Mouse (Mus musculus) cerebellum, postnatal 14 days (tissue): Measurements from ENCODE around the gene Opn1sw.
A peak's percentile ranks its signal among the peaks of the same experiment; 100 is the strongest.

Source experiments
- DNase-seq, 2 experiments: peaks; one replicate each; pipeline ENCODE4 v3.0.0; 2021; ENCODE audit warnings: mixed read lengths in 2 of 2

The Opn1sw gene

DNA sequence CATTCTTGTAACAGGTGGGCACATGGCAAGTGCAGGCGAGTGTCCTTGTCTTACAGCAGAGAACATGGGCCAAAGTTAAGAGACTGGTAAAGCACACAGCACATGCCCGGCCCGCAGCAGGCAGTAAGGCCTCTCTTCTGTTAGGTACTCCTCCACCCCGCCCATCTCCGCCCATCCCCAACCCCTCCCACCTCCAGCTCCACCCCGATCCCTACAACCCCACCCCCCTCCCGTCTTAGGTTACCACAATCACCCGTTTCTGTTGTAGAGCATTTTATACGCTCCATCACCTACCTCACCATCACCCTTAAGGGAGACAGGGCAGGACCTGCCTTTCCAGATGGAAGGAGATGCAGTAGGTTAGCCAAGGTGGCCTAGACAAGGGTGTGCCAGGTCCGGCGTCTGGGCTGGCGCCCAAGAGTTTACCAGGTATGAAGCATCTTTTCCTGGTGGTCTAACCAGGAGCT lies at the start of gene Opn1sw:
TSS of gene Opn1sw (minus strand) at position 417 of the 467 bp plus-strand sequence.
- peak in 1 of 2 experiments; percentile 58 for DNase-seq

DNA sequence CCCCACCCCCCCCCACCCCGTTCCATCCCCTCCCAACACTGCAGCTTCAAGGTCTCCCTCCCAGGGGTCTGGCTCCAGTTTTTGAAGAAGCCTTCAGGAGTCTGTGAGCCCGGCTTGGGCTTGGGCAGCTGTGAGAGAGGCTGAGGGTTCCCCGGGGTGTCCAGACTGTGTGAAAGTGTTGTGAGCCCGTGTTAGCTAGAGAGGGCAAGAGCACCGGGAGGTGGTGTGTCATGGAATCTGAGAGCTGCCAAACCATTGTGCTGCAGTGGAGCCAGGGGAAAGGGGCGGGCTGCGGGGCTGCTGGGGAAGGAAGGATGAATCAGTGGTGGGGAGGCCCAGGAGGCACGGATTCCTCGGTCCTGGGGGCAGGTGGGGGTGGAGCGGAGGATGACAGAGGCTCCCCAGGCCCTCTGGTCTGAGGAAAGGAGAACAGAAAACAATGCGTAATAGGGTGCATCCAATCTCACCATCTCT lies 48.2 kb upstream of the Opn1sw start:
- peak in 1 of 2 experiments; percentile 40 for DNase-seq

DNA sequence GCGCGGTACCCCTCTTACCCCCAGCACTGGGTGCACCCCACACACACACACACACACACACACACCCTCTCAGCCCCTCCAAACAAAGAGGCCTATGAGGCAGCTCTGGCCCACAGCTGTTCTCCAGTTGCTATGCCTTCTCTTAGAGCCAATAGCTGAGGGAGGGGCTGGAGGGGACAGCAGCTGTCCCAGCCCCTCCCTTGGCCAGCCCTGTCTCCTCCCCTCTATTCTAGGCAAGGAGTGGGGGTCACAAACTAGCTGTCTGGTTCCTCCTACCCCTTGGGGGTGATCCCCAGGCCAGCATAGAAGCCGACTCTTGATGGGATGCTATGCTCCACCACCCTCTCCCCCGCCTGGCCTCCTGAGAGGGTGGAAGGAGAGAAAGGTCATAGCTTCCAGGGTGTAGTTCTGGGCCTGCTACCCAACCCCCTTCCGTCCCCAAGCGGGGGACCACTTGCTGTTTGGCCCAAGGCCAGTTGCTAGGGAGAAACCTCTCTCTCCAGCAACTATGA lies 47.7 kb upstream of the Opn1sw start:
- no peak for DNase-seq

DNA sequence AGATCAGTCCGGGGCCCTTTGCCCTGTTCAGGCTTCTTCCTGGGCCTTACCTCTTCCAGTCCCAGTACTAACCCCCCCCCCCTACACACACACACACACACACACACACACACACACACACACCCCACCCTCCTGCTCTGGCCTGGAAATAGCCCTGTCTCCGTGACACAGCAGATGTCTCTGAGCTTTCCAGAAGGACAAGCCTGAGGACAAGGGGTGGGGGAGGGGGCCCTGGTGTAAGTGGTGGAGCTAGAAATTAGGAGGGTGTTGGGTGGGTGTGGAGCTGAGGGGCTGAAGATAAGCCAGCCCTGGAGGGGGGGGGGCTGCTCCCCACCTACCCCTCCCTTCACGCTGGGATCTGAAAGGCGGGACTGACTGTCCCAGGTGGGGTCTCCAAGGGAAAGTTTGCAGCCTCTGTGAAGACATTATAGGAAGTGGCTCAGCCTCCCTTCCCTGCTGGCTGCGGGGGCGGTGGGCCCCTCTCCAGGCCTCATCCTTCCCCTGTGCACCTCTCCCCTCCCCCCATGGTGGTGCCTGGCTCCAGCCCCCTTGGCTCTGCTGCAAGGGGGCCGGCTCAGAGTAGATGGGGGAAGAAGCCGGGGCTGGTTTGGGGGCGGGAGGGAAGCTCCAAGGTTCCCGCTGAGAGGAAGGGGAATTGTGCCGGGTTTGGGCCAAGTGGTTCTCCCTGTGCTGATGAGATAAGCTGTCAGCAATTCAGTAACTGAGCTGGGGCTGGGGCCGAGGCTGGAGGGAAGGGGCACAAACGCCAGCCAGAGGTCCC lies 46.8 kb upstream of the Opn1sw start:
- peak; percentile 28 to 81 for DNase-seq

DNA sequence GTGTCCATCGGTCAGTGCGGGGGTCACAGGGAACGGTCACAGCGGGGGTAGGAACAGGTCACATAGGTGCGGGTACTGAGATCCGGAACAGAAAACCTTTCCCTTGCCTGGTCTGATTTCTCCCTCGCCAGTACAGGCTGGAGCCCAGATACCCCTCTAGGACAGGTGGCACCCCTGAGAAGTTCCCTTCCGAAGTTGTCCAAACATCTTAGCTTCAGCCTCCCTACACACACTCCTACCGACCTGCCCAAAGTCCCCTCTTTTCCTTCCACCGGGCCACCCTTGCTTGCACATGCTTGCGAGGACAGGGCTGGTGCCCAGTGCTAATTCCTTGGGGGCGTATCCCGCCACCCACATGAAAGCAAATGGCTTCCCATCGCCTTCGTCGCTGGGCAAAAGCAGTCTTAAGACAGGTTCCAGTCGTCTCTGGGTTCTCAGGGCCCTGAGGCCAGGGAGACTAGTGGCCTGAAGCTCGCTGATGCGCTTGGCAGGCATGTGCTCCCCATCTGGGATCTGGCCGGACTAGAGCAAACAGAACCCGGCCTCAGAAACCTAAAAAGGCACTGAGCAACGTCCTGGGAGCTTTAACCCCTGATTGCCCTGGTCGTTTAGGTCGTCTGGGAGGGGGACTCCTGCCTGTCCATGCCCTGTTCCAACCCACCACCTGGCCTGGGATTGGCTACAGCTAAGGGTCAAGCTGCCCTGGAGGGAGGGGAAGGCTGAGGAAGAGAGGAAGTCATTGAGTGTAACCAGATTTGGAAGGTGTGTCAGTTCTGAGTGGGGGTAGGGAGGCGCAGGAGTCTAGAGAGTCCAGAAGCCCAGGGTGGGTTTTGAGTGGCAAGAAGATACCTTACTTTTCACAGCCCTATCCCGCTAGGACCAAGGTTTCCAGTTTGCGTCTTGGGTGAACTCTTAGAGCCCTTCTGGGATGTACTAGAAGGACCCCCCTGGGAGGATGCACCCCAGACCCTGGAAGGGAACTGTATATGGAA lies 45.8 kb upstream of the Opn1sw start:
- DNase-seq: peak; percentile 48 to 55

DNA sequence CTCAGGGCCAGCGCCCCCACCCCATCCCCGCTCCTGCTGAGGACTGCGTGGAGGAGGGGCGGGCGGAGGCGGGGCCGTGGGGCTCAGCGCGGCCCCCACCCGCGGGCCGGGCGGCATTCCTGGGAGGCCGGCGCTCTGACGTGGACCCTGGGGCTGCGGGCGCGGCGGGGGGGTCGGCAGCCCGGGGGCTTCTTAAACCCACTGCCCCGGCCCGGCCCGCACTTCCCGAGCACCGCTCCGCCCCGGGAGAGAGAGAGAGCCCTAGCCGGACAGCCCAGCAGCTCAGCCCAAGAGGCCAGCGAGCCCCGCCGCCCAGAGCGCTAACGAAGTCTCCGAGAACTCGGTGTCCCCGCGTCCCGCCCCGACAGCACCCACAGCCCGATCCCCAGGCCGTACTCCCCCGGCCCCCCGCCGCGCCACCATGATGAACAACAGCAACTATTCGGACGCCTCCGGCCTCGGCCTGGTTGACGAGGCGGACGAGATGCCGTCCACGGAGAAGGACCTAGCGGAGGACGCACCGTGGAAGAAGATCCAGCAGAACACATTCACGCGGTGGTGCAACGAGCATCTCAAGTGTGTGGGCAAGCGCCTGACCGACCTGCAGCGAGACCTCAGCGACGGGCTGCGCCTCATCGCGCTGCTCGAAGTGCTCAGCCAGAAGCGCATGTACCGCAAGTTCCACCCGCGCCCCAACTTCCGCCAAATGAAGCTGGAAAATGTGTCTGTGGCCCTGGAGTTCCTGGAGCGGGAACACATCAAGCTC lies 45.0 kb upstream of the Opn1sw start, which contains the start of gene Flnc:
TSS of gene Flnc (plus strand) at position 219 of the 766 bp plus-strand sequence.
- DNase-seq: peak; percentile 24 to 52

DNA sequence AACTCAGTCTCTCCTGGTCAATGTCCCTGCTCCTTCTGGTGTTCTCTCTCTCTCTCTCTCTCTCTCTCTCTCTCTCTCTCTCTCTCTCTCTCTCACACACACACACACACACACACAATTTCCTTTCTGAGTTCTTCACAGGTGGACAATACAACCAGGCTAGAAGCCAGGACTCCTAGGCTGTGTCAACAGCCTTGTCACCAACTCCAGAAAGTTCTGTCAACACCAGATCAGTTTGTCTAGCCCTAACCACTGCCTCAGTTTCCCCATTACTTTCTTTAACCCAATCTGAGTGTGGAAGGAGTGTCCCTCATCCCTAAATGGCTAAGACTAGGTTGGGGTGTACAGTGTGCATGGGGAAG lies 44.4 kb upstream of the Opn1sw start:
- DNase-seq: no peak

DNA sequence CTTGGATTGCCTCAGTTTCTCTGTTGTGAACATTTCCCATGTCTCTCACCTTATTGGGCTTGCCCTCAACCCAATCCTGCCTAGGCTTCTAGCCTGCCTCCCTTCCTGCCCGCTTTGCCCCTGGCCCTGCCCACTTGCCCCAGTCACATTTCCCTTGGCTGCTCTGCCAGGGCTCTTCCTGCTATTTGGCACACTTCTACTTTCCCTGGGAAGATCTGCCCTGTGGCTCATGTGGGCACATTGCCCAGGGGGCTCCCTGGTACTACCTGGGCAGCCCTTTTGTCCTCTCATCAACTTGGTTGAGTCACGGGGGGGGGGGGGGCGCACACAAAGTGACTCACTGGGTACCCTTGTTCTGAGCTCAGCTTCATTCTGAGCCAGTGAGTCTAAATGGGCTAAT lies 43.9 kb upstream of the Opn1sw start:
- DNase-seq: peak in 1 of 2 experiments; percentile 29

DNA sequence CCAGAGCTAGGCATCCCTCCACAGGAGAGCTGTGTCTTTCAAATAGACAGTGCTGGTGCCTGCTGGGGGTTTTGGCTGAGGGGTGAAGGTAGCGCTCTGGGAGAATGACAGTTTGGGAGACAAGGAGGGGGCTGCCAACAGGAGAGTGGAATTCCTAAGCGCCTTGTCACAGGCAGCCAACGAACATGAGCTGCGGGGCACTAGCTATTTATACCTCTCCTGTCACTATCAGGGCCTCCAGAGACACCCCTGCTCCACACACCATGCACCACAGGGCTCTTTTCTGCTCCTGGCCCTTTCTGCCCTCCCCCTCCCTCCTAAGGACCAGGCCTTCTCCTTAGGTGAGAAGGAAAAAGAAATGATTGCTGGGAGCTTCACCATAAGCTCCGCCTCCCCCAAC lies 43.2 kb upstream of the Opn1sw start:
- DNase-seq: peak in 1 of 2 experiments; percentile 19

DNA sequence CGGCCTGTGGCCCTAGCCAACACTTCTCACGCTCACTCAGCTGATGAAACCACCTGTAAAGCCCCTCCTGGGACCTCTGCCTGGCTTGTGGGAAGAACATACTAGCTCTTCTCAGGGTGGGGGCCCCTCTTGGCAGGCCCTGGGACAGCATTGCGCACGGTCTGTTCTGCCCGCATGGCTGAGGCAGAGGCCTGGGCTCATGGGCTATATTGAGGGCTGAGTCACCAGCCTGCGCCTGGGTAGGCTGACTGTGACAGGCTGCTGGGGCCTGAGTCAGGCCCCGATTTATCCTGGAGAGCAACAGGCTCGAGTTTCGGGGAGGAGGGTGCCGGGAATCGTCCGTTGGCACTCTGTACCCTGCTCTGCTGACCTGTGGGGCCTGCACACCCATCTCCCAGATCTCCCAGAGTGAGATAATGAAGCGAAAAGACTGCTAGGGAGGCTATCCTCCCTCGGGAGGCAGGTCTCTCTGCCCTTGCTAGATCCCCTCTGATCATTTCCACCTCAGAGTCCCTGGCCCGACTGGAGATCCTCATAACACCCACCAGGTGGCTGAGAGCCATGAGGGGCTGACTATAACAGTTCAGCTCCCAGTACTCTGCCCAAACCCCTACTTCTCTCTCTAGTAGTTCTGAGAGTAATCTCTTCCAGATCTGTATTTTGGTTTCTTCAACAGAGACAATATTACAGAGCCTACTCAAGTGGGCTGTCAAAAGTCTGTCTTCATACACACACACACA lies 42.6 kb upstream of the Opn1sw start:
- no peak for DNase-seq

DNA sequence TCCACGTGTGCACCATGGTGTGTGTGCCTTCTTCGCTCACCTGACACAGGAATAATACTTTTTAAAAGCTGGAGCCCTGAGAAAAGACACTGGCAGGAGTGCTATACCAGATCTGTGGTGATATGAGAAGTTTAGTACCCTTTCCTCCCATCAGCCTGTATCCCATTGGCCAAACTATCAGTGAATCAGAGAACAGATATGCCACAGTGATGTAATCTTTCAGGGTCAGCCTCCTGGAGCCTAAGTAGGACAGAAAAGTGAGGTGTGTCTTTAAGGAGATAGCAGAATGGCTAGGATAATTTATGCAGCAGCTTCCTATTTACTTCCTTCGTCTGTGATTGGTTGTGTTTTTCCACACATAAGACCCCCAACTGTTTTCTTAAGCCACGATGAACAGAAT lies 39.9 kb upstream of the Opn1sw start:
- no peak for DNase-seq

DNA sequence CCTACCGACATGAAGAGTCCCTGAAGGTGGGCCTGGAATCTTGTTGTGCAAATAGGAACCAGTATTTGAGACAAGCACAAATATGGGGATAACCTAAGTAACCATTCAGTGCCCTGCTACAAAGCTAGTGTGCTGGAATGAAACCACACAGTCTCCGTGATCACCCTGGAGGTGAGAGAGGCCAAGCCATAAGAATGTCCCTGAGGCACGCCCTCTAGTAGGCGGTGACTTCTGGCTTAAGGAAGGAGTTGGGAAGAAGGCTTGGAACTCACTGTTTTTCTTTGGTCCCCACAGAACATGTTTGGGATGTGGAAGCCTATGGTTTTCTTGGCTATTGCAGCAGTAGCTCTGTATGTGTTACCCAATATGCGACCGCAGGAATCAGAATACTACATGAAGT lies 38.1 kb upstream of the Opn1sw start:
- DNase-seq: no peak

DNA sequence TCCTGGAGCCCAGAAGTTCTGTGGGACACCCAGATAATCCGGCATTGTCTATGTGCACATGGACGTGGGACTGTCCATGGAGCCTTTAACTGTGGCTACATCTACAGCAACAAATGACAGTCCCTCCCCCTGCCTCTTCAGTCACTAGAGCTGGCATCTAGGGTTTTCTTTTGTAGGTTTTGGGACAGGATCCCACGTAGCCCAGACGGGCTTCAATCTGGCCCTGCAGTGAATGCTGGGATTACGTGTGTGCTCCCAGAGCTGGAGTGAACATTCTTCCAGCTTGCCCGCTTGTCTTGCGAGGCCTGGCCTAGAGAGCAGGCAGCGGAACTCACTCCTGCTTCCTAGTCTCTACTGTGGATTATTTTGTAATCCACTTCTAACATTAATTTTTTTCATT lies 36.9 kb upstream of the Opn1sw start:
- no peak for DNase-seq

DNA sequence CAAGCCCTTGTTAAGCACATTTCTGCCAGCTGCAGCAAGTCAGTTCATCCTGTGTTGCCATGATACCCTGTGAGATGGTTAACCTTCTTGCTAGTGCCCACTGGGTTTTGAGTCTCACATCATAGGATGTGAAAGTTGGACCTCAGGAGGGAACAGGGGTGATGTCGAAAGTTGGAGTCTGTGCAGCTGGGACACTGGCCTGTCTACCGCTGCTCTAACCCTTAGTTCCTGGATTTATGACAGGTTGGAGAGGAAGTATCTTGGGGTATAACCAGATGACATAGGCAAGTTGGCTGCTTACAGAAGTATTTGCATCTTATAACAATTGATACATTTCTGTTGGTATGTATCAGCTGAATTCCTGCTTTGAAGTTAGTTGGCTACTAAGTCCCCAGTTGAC lies 32.3 kb upstream of the Opn1sw start:
- no peak for DNase-seq

DNA sequence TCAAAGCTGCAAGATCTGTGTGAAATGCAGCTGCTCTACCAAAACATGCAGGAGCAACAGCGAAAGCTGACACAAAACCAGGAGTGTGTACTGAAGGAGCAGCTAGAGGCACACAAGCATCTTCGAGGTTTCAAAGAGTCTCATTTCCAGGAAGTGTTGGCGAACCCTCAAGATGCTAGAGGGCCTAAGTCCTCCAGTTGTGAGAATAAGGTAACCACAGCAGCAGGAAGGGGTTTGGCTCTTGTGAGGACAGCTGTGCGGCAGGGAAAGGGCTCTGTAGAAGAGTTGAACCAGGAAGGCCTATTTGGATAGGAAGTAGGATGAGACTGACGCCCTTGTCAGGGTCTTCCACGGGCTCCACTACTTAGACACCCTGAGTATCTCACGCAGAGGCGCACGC lies 27.2 kb upstream of the Opn1sw start:
- no peak for DNase-seq

DNA sequence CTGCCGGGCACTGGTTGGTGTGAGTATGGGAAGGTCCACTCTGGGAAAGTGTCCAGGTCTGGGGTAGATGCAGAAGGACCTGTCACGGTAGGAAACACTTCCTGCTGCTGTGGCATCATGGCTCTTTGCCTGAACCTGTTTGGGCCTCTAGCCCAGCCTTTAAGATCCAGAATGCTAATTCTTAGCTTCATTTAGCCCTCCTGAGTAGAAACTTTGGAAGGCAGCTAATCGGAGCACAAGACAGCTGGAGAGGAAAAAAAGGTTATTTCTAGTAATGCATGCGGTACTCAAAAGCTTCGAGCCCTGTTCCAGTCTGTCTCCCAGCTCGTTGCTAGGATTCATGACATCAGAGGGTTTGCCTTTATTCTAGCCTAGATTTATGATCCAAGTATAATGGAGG lies 18.1 kb upstream of the Opn1sw start:
- DNase-seq: peak; percentile 57 to 63

DNA sequence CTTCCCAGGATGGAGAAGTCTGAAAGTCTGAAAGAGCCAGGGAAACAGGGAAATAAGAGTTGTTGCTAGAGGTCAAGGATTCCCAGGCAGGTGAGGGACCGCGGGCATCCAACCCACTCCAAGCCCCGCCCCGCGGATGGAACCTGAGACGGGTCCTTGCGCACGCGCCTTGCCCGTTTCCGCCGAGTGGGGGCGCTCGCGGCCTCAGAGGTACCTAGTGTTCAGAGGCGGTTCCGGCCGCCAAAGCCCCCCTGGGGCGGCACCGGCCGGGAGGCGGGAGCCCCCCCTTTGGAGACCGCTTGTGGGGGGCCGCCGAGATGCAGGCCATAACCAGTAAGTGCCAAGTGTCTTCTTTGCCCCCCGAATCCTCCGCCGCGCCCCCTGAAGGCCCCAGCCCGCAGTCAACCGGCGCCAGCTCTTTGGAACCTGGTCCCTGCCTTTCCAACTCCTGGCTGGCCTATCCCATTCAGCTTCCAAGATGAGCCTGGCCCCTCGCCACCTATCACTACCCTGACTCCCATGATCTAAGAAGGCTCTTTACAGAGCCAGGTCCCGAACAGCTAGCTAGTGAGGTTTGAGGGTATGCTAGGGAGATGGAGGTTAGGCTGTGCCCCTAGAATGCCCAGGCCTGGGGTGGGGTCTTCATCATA lies 14.6 kb upstream of the Opn1sw start:
- peak; percentile 65 to 77 for DNase-seq

DNA sequence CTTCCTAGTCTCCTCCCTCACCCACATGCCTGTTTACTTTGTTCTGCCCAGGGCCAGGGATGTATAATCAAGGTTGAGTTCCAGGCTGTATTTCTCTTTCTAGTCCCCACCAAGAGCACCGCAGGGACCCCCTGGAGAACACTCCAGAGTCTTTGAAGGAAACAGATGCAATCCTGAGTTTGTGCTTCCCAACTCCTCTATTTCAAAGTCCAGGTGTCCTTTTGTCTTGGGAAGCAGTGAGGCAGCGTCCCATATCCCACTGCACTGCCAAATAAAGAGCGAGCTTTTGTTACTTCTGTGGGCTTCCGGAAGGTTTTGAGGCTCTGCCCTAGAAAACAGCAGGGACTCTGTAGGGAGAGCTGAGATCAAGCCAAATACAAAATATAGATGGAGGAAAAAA lies 11.6 kb upstream of the Opn1sw start:
- DNase-seq: no peak

DNA sequence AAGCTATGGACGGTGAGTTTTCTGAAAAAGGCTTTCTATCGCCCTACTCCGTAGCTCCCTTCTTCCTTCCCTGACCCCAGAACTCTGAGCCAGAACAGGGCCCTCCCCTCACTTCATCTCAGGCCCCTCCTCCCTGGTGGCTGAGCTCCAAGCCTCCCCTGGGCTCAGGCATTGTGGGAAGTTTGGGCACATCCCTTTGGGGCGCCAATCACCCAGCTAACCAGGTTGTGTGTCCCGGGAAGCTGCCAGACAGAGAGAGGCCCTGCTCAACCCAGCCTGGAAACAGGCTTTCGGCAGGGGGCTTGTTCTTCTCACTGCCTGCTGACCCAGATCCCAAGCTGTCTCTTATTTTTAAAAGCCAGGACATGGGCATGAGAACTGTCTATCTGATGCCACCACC lies 9.3 kb upstream of the Opn1sw start:
- DNase-seq: peak; percentile 69 to 77

DNA sequence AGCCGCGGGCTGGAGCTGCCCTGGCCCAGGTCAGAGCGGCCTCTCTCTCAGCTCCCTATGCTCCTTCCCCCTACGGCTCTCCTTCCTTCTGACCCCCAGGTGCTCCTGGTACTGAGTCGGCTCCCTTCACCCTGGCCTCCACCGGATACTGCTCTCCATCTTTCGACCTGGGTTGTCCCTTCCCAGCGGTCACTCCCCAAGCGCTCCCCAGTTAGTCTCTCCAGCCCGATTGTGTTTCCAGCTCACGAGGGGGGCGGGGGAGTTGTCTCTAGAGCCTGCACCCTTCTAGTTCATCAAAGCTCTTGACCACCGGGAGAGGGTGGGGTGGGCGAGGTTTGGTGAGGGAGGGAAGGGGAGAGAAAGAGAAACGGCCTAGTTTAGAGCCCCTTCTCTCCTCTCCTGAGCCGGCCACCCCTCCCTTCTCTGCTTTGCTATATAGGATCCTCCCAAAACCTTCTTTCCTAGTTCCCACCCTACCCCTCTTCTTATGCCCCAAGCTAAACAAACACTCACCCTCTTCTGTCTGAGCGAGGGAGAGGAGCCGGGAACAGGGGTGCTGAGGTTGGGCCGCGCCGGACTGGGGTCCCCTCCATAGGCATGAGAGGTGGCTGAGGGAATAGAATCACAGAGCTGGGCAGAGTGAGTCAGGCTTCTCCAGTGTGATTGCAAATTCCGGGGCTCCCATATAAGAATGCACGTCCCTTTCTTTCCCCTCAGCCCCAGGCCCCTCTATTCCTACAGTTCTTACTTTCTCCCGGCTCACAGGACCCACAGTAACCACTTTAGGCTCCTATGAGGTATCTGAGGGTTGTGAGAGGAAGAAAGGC lies 8.7 kb upstream of the Opn1sw start:
- DNase-seq: peak; percentile 38 to 63
